In genomic region chr9:63612565-63613515, GRCm38 (mm10) we compare ENCODE assay signal across 8 mouse cellular contexts. TPM values are rescaled to one million over a fixed set of nuclear protein-coding genes. Genes with fewer than 3 reads are reported as not detected.
DNase-seq lines count a peak whose midpoint lies in the region; ATAC-seq and TF ChIP-seq lines count a peak whose summit lies in the region.

No protein-coding gene starts in this region.

- no peak overlapping the region for H3K27ac ChIP-seq in midbrain, postnatal 0 days (ENCODE audit: low read depth, low read length)

- TF ChIP-seq CTCF in midbrain, postnatal 0 days (IDR thresholded peaks at IDR 0.05), result peak; percentile 69

- H3K27me3 ChIP-seq in midbrain, postnatal 0 days (ENCODE audit: insufficient read depth, low read length), result no peaks in the 10 kb centered on the region

- no peak overlapping the region for H3K9ac ChIP-seq in midbrain, postnatal 0 days (replicated peaks; ENCODE audit: low read length, poor library complexity, severe bottlenecking)

- no peak overlapping the region for H3K4me3 ChIP-seq in midbrain, postnatal 0 days (ENCODE audit: low read depth, low read length)

- 0 out of 2 replicates have a peak, but pooled peaks cover 3% of the 10 kb centered on the region for H3K4me1 ChIP-seq in midbrain, postnatal 0 days (ENCODE audit: insufficient read depth, low read length)

- H3K4me2 ChIP-seq in midbrain, postnatal 0 days (ENCODE audit: low read depth, low read length, poor library complexity, severe bottlenecking), result no peak overlapping the region

- WGBS in midbrain, postnatal 0 days, result 47% methylated on average over 16 of the region's 16 CpGs

- ATAC-seq in frontal cortex, adult (ENCODE audit: low TSS enrichment), result peak; percentile 61
- ATAC-seq in midbrain, postnatal 0 days (ENCODE audit: low FRiP score), result peak; percentile 65; the same call in 1 of the 2 replicates

- DNase-seq in frontal cortex, postnatal 36 days (ENCODE audit: low spot score in 2 of 2), result no peak
- DNase-seq in cerebellum, adult 18-20 months, result peak; percentile 46 to 63
- DNase-seq in forelimb bud, embryonic 11.5 days (ENCODE audit: low read depth, low spot score), result peak; percentile 57
- DNase-seq in kidney, postnatal 4 days, result peak; percentile 47 to 65
- peak; percentile 71 for DNase-seq in midbrain, postnatal 0 days (ENCODE audit: low spot score)
- DNase-seq in layer of hippocampus, postnatal 36 days, result no peak
- DNase-seq in frontal cortex, postnatal 10 days (ENCODE audit: low spot score in 2 of 2), result no peak

- no peaks in the 10 kb centered on the region for H3K9me3 ChIP-seq in midbrain, postnatal 0 days (ENCODE audit: low read length)

- H3K36me3 ChIP-seq in midbrain, postnatal 0 days (ENCODE audit: insufficient read depth, low read length), result 0 out of 2 replicates have a peak, but pooled peaks cover 6% of the 10 kb centered on the region

RNA-seq across cellular contexts. Expression of gene Aagab, which starts 10.4 kb away (rescaled TPM):
- total RNA-seq in midbrain, postnatal 0 days (2014; rRNA removed), result 39.1 and 45.5 TPM in 2 replicates
- 58.9 and 59.7 TPM in 2 replicates for polyA plus RNA-seq in midbrain, postnatal 0 days (2015; fragmentation: Nextera tagmentation; extraction: Ambion mirVana)
- total RNA-seq in layer of hippocampus, postnatal 36 days (2021), result 10 to 100 TPM; 60.8 to 65.4 TPM

RNA-seq across cellular contexts. Expression of gene Iqch, which starts 10.5 kb away (rescaled TPM):
- 0.14 TPM in 1 of 2 replicates, not detected in the other for total RNA-seq in midbrain, postnatal 0 days (2014; rRNA removed)
- 0.12 and 0.20 TPM in 2 replicates for polyA plus RNA-seq in midbrain, postnatal 0 days (2015; fragmentation: Nextera tagmentation; extraction: Ambion mirVana)
- total RNA-seq in layer of hippocampus, postnatal 36 days (2021), result under 1 TPM in 1 of 2 experiments, not detected in 1; 0.15 TPM

Comparison
In these comparisons a context has a peak if more than half of its experiments do, and no peak if none do; other contexts are left out.
1. DNase-seq: peak in cerebellum, adult 18-20 months (2 of 2), forelimb bud, embryonic 11.5 days (single experiment), kidney, postnatal 4 days (2 of 2) and midbrain, postnatal 0 days (single experiment); none in frontal cortex, postnatal 36 days (0 of 2), layer of hippocampus, postnatal 36 days (0 of 2) and frontal cortex, postnatal 10 days (0 of 2).